Mouse (Mus musculus): Measurements from ENCODE around the gene Thsd4.

DNA sequence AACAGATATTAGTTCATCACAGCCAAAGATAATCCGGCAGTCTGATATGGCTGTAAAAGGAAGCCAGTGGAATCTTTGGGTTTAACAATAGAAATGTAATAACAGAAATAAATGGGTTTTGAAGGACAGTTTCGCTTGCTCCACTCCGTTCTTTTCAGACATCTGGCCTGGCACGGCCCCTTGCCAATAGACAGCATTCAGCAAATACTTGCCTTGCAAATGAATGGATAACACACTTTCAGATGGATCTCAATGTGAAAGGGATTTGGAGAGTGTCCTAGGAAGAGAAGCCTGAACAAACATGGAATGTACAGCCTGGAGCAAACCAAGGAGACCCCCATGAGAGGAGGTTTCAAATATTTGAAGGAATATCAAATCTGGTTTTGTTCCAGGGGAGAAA is 295.2 kb downstream of the Thsd4 start:
- TF ChIP-seq POLR2A (IDR thresholded peaks at IDR 0.05; ENCODE audit: control insufficient read depth, extremely low read depth, insufficient read depth, low read length, poor library complexity) (no peak), CTCF (IDR thresholded peaks at IDR 0.05; ENCODE audit: borderline replicate concordance, control insufficient read depth, extremely low read depth, insufficient read depth, low read length, poor library complexity) (no peak)
